Mouse (Mus musculus): ENCODE results near the gene Cfap73.

Gene Cfap73

GRCm38 (mm10) chr5:120634131-120634530 lies at the start of gene Cfap73:
Gene Cfap73, minus strand, starts transcription at chr5:120634235.
- DNase-seq = no peak

GRCm38 (mm10) chr5:120682982-120683771 lies 49.1 kb upstream of the Cfap73 start:
- DNase-seq = no peak

GRCm38 (mm10) chr5:120680918-120681317 lies 46.9 kb upstream of the Cfap73 start:
- DNase-seq = no peak

DNA sequence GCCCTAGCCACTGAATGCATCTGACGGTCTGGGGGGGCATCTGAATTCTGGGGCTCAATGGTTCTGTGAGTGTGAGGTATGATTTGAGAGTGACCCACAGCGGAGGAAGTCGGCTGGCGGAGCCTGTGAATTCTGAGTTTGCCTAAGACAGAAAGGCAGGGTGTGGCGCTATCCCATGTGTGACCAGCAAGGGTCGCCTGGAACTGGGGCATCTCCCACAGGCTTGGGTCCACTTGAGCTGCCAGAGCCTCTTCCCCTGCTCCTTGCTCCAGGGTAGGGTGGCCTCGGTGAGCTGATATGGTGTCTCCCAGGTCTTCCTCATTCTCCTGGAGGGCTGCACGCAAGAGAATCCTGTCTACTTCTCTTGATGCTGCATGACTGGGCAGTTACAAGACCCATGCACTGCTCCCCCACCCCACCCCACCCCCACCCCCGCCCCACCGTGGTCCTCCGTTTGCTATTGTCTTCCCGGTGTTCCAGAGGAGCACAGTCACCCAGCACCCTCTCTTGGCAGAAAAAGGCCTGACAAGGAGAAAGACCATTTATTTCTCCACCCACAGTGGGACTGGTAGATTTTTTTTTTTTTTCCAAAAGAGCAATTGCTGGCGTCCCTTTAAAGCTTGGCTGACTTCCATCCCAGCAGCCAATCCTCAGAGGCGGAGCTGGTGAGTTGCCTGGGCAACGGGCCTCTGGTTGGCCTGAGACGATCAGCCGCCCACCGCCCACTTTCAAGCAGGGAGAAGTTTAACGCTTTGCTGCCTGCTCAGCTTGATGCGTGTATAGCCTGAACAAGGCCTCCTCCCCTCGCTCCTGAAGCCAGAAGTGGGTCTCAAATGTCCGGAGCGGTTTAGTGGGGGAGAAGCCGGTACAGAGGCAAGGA lies 45.9 kb upstream of the Cfap73 start:
- peak; percentile 95 for DNase-seq

DNA sequence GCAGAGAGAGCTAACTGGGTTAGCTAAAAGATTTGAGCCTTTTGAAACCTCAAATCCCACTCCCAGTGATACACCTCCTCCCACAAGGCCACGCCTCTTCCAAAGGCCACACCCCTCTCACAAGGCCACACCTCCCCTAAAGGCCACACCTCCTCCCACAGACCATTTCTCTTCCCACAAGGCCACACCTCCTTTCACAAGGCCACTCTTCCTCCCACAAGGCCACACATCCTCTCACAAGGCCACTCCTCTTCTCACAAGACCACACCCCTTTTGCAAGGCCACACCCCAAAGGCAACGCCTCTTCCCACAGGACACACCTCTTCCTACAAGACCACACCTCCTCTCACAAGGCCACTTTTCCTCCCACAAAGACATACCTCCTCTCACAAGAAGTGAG lies 43.5 kb upstream of the Cfap73 start:
- DNase-seq = no peak

DNA sequence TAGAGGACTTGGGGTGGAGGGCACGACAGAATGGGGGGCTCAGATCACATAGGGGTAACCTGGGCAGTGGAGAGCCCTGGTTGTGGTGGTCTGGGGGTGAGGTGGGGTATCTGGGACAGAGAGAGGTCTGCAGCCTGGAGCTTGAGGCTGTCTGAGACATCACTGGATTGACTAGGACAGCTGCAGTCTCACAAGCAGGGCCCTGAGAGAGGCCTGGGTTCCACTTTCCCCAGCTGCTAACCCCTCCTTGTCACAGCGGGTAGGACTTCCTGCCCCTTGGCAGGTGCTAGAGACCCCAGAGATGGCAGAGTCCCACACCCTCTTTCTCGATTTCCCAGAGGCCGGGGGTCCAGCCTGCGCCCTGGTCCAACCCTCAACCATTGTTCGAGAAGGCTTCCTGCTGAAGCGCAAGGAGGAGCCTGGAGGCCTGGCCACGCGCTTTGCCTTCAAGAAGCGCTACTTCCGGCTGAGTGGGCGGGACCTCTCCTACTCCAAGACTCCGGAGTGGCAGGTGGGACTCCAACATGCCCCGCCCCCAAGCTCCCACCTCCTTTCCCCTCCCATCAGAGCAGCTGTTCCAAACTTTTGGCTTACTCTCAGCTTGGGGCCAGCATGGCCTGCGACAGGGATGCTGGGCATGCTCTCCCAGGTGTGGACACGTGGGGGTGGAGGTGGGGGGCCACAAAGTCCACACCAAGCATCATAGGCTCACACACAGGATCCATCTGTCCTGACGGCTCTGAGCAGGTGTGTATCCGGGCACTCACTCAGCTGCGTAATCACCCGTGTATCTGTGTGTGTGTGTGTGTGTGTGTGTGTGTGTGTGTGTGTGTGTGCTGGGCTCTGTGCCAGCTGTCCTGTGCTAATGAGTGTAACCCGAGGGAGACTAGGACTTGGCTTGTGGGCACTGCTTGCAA lies 40.5 kb upstream of the Cfap73 start:
- DNase-seq = no peak

- DNase-seq = no peak
These were observed 39.6 kb upstream of the Cfap73 start for GRCm38 (mm10) chr5:120673626-120674025.

DNA sequence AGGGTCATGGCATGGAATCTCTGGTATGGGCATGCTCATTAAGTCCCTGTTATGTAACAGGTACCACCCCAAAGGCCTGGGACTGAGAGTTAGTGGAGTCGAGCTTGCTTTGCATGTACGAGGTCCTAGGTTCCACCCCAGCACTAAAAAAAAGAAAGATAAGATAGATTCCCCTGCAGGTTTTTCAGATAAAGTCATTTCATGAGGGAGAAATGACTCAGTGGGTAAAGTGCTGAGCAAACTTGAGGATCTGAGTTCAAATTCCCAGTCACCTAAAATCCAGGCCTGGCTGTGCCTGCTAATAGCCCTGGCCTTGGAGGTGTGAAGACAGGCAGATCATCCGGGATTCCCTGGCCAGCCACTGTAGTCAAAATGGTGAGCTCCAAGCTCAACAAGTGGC lies 37.8 kb upstream of the Cfap73 start:
- DNase-seq = no peak

DNA sequence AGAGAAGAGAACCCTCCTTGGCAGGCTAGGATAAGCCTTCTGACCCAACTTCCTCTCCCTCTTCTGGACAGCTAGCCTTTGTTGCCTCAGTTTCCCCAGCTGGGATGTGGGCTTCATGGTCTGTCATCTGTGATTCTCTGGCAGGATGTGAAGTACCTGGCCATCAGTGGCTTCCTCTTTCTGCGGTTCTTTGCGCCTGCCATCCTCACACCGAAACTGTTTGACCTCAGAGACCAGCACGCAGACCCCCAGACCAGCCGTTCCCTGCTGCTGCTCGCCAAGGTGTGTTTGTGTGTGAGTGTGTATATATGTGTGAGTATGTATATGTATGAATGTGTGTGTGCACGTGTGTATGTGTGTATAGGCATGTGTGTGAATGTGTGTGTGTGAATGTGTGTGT lies 36.1 kb upstream of the Cfap73 start:
- no peak for DNase-seq

GRCm38 (mm10) chr5:120668761-120669160 lies 34.7 kb upstream of the Cfap73 start:
- no peak for DNase-seq

- DNase-seq = no peak
These were observed 30.9 kb upstream of the Cfap73 start for GRCm38 (mm10) chr5:120664888-120665287.

DNA sequence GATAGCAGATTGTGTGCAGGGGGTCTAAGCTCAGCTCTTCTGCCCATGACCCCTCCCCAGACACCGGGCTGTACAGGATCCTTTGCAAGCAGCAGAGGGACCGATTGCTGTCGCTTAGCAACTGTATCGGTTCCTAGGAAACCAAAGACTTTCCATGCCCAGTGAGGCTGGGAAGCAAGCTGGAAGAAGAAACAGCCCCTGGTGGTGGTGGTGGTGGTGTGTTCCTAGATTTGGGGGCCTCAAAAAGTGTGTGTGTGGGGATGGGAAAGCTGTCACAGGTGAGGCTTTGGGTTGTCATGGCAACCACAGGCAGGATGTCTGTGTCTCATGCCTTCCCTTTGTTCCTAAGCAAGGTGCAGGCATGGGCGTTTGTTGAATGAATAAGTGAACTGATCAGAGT lies 26.8 kb upstream of the Cfap73 start:
- DNase-seq = no peak

DNA sequence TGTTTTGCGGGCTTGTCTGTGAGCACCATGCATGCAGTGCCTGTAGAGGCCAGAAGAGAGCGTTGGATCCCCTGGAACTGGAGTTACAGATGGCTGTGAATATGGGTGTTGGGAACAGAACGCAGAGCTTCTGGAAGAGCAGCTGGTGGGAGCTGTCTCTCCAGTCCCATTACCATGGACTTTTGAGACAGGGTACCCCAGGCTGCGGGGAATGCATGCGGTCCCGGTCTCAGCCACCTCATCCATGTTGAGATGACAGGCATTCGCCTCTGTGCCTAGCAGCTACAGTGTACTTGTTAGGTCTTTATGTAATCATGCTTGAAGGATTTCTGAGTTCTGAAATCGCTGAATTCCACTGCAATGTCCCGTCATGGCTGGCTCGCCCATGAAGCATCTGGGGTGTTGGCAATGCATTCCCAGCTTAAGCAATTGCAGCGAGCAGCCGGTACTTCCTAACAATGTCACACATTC lies 22.3 kb upstream of the Cfap73 start:
- no peak for DNase-seq

GRCm38 (mm10) chr5:120653873-120654272 lies 19.8 kb upstream of the Cfap73 start:
- DNase-seq = no peak

GRCm38 (mm10) chr5:120652915-120653701 lies 19.1 kb upstream of the Cfap73 start:
- DNase-seq = no peak

GRCm38 (mm10) chr5:120651230-120651629 lies 17.2 kb upstream of the Cfap73 start:
- no peak for DNase-seq

DNA sequence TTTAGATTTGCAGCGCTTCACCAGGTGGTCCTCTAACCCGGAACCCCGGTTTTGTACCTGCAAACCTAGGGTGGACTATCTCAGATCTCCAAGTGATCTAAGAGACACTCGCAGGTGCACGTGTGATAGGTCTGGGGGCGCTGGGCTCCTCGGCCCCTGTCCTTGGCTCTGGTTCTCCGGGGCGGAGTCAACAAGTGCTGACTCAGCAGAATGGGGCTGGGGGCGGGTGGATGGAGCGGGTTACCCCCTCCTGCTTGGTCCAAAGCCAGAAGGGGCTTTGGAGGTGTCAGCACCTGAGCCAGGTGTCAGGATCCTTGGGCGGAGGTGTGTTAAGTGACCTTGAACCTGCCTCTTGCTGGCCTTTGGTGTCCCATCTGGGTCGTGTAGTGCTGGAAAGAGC lies 15.9 kb upstream of the Cfap73 start:
- no peak for DNase-seq

- no peak for DNase-seq
These were observed 15.4 kb upstream of the Cfap73 start for GRCm38 (mm10) chr5:120649374-120649933.

DNA sequence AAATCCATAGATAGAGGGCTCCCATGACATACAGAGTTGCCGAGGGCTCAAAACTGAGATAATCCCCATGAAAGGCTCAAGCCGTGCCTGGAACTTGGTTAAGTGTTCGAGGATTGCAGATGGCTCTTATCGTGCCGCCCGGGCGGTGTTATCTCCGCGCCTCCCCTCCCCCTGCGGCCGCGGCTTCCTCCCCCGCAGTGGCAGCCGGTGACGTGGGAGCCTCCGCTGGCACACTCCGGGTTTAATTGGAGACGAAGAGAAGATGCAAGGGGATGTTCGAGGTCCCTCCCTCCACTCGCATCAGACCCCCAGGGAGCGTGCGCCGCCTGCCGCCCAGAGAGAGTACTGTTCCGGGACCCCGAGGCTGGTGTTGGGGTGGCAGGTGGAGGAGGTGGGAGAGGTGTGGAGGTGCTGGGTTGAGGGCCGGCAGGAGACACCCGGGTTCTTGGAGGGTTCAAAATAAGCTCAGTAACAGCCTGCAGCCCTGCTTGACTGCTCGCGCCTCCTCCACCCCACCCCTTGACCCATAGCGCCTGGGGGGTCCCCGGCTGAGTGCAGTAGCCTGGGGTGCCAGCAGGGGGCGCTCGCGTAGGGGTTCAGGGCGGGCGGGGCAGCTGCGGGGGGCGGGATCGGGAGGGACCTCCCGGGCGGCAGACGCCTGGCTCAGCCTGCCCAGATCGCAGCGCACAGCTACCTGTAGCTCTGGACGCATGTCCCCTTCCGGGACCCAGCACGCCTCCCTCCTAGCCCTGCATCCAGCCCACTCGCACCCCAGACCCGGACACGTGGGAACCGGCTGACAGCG lies 14.7 kb upstream of the Cfap73 start, which contains the start of gene Rasal1:
Gene Rasal1, plus strand, starts transcription at position 244 of the 805 bp plus-strand sequence.
- DNase-seq = peak; percentile 94

DNA sequence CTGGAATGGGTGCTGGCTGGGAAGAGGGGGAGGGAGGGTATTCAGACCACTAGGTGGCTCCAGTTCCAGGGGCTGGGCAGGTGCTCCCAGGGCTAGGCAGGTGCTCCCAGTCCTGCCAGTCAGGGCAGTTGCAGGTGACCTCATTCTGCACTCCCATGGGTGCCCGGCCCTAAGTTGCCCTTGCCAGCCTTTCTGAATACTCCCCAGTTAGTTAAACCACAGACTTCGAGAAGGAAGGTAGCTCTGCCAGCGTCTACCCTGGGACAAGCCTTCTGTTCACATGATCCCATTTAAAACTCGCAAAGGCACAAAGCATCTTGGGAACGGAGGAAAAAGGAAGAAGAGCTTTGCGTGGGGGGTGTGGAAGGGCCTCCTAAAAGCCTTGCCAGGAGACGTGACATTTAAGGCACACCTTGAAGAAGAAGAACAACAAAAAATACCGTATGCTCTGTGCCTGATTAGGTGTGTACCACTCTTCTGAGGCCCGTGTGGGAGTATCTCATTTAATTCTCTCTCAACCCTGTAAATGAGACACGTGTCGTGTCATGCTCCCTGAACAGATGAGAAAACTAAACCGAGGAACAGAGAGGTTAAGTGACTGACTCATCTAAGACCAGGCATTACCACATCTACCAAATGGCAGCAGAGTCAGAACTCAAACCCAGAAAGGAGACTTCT lies 13.9 kb upstream of the Cfap73 start:
- no peak for DNase-seq

All from heart, adult 11 months (tissue).